Mouse (Mus musculus) c-Kit-negative CD71-positive TER-119-positive erythroid progenitor cells, embryonic 14.5 days (primary cell): ENCODE data around the gene Zfp36l2.
"Not testable (repeated sequence)": the region's sequence is repeated elsewhere in the genome, so short reads cannot be mapped to it uniquely, and the experiment has no call there.

Source experiments
- DNase-seq: peaks from one replicate; pipeline ENCODE4 v3.0.0-alpha.2; 2013; ENCODE audit warnings: low read depth, low spot score

The Zfp36l2 gene

GRCm38 (mm10) chr17:84187727-84188373 lies at the start of gene Zfp36l2:
TSS of gene Zfp36l2 (minus strand) at chr17:84187947.
- no peak for DNase-seq

GRCm38 (mm10) chr17:84236781-84237557 lies 49.2 kb upstream of the Zfp36l2 start:
- DNase-seq = no peak

- DNase-seq = no peak
These were observed 47.7 kb upstream of the Zfp36l2 start for GRCm38 (mm10) chr17:84235399-84235928.

DNA sequence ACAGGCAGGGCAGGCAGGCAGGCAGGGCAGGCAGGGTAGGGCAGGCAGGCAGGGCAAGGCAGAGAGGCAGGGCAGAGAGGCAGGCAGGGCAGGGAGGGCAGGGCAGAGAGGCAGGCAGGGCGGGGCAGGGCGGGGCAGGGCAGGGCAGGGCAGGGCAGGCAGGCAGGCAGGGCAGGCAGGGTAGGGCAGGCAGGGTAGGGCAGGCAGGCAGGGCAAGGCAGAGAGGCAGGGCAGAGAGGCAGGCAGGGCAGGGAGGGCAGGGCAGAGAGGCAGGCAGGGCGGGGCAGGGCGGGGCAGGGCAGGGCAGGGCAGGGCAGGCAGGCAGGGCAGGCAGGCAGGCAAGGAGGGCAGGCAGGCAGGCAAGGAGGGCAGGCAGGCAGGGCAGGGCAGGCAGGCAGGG lies 47.0 kb upstream of the Zfp36l2 start:
- not testable (repeated sequence) for DNase-seq

DNA sequence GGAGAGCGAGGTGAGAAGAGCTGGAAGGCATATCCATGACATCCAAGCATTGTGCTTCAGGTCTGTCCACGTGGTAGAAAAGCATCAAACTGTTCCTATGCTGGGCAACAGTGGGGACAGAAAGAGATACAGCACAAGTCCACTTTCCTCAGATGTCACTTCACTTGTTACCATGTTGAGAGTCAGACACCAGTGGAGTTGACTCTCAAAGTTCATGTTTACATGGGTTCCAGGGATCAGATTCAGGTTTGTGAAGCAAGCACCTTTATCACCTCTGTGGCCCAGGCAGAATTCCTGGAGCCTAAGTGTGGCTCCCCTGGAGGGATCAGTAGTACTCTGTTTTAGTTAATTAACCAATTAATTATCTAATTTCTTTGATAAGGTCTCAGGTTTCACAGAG lies 46.0 kb upstream of the Zfp36l2 start:
- DNase-seq = no peak

- no peak for DNase-seq
These were observed 43.6 kb upstream of the Zfp36l2 start for GRCm38 (mm10) chr17:84231361-84231760.

DNA sequence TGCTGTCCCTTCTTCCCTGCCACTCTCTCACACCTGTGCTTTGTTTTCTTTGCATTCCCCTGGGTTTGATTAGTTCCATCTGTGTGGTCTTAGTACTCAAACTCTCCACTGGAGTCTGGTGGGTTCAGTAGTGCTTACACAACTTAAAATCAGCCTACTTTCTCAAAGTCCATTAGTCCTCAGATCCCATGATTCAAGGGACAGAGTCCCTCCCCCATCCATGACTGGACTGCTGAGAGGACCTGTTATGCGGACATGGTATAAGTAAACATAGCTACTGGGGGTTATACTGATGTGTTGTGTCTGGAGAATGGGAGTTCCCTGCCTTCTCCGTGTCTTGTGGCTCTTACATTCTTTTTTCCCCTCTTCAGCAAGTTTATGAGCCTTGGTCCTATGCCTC lies 40.5 kb upstream of the Zfp36l2 start:
- no peak for DNase-seq

DNA sequence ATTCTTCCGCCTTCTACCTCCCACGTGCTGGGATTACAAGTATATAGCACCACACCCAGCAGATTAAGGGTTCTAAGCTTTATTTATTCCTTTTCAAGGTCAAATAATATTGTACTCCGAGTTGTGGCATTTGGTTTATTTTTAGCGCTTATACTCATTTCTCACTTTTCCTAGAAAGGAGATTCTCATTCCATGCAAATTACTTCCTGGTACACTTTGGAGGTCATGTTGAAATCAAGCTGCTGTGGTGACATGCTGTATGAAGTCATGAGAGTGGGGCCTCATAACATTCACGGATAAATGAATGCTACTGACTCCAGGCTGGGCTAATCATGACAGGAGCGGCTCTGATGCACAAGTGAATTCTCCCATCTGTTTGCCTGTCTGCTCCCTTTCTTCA lies 38.9 kb upstream of the Zfp36l2 start:
- DNase-seq = no peak

DNA sequence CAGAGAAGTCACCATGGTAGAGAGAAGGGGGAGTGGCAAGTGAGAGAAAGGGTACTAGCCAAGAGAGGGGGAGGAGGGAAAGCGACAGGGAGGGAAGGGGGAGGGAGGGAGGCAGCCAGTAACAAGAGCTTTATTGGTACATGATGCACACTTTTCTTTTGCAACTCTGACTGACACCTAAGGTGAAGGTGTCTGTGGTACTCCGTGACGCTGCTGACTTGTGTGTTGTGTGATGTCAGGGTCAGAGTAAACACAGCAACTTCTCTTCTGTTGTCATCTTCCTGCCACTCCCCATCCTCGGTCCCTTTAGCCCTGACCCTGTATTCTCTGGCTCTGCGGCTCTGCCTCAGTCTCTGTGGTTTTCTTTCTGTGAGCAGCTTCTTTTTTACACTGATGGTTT lies 38.5 kb upstream of the Zfp36l2 start:
- DNase-seq = no peak

- DNase-seq = no peak
These were observed 36.6 kb upstream of the Zfp36l2 start for GRCm38 (mm10) chr17:84224217-84224887.

DNA sequence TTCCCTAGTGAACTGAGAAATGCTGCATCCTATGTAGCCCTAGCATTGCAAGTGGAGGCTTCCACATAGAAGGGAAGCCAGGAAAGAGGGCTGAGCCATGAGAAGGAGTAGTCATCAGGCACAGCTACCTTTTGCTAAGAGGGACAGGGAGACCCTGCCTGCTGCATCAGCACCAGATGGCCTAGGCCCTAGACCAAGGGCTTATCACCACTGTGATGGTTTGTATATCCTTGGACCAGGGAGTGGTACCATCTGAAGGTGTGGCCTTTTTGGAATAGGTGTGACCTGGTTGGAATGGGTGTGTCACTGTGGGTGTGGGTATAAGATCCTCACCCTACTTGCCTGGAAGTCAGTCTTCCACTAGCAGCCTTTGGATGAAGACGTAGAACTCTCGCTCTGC lies 31.1 kb upstream of the Zfp36l2 start:
- not testable (repeated sequence) for DNase-seq

GRCm38 (mm10) chr17:84217696-84218095 lies 29.9 kb upstream of the Zfp36l2 start:
- no peak for DNase-seq

- DNase-seq = no peak
These were observed 27.7 kb upstream of the Zfp36l2 start for GRCm38 (mm10) chr17:84215264-84215960.

- DNase-seq = no peak
These were observed 25.7 kb upstream of the Zfp36l2 start for GRCm38 (mm10) chr17:84213464-84213863.

DNA sequence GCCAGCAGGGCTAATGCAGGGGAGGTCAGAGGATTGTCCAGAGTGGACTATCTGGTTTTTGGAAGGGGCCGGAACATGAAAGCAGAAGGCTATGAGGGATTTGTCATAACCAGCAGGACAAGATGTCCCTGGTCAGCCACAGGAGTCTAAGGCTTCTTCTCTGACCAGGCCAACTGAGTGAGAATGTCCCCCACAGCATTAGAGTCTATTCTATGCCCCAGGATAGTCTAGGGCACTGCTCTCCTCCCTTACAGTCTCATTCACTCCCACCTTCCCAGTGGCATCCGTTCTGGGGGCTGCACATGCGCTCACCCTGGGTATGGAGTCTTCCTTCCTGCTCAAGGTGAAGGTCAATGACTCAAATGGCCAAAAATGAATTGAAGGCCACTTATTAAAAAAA lies 19.9 kb upstream of the Zfp36l2 start:
- DNase-seq = no peak

- DNase-seq = no peak
These were observed 18.5 kb upstream of the Zfp36l2 start for GRCm38 (mm10) chr17:84206239-84206638.

DNA sequence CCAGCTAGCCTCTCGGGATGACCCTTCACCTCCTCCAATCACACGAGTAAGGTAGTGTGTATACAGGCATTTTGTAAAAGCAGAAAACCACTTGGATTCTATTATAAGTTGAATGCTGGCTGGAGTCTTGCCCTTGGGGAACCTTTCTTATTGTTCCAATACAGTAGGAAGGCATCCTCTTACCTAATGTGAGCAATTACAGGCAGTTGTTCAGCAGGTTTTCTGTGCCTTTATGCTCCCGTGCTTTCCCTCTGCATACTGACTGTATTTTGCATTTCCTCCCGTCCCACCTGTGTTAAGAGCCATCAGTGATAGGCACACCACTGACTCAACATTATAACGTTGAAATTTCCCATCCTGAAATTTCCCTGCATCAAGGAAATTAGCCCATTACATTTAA lies 17.2 kb upstream of the Zfp36l2 start:
- DNase-seq = no peak

DNA sequence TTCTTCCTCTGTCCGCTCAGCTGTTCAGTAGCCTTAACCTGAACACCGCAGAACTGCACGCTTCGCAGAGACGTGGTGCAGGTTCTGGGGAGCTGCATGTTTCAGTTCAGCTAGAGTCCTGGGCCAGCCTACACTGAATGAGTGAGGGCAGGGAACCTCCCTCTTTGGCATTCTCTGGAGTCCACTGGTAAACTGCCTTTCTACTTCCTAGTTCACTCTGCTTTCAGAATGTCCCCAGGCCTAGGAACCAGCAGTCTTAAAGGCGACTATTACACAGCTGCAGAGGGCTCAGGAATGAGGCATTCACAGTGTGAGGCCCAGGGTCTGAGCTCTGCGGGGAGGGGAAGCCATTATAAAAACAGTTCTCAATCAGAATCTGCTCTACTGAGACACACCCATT lies 15.6 kb upstream of the Zfp36l2 start:
- DNase-seq = no peak

GRCm38 (mm10) chr17:84201183-84201582 lies 13.4 kb upstream of the Zfp36l2 start:
- DNase-seq = no peak

DNA sequence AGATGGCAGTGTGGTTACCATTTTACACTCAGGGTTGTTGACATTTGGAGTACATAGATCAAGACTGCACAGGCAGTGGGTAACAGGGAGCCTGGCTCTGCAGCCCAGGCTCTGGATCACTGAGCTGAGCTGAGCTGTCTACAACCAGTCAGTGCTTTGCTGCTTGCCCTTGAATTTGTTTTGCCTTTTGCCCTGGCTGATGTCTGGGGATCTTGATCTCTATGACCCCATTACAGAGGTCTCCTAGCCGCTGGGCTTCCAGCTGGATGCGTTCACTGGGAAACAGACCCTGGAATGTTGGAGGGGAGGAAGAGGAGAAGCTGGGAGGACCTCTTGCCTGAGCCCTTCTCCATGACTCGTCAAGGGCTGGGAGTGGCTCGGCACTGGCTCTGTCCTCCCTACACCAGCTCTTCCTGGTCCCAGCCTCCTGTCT lies 10.2 kb upstream of the Zfp36l2 start:
- no peak for DNase-seq

DNA sequence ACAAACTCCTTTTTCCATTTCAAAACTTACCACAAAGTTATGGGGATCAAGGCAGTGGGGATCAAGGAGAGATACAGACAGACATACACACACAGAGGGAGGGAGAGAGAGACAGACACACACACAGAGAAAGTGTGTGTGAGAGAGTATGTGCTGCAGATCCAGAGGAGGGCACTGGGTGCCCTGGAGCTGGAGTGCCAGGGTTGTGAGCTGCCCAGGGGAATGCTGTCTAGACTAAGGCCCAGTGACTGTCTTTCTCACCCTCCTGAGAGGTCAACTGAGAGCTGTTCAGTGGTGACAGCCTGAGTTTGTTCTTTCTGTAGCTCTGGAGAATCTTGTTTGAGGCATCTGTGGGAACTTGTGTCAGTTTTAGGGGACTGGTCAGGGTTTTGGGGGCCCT lies 8.6 kb upstream of the Zfp36l2 start:
- no peak for DNase-seq

GRCm38 (mm10) chr17:84195835-84196234 lies 8.1 kb upstream of the Zfp36l2 start:
- no peak for DNase-seq
